Mouse (Mus musculus): ENCODE results near the gene Il25. TPM values are rescaled to one million over a fixed set of nuclear protein-coding genes. Genes with fewer than 3 reads are reported as not detected.

Il25 gene
- polyA plus RNA-seq, 1 experiment from 2014 or later, result not detected

MicroRNAs within 50 kb of the gene (microRNA counts, 519-probe panel; counts per million panel counts)
- microRNA mmu-miR-208a (171 counts per million, percentile 57 among the panel's probes with 10 or more counts), microRNA mmu-miR-208b (171 counts per million, percentile 57 among the panel's probes with 10 or more counts)

Small RNA genes lying within 50 kb of the gene (microRNA-seq; reads per million reads assigned to microRNA genes)
- gene Mir208a (9.4 reads per million, percentile 21 among the genes with 10 or more reads in this experiment), gene Mir208b (144 reads per million, percentile 55 among the genes with 10 or more reads in this experiment)

Other genes starting within 250 kb of the Il25 start
- 94.3 and 103 TPM in 2 replicates for gene 1700123O20Rik, start 246.5 kb upstream of the Il25 start, polyA plus RNA-seq (2014; fragmentation: Nextera tagmentation; extraction: Ambion mirVana)
- 118 and 122 TPM in 2 replicates for gene Acin1, start 245.8 kb upstream of the Il25 start, polyA plus RNA-seq (2014; fragmentation: Nextera tagmentation; extraction: Ambion mirVana)
- gene Gm29776, start 233.9 kb upstream of the Il25 start, polyA plus RNA-seq (2014; fragmentation: Nextera tagmentation; extraction: Ambion mirVana), result 0.16 and 0.30 TPM in 2 replicates
- gene Cebpe, start 220.5 kb upstream of the Il25 start, polyA plus RNA-seq (2014; fragmentation: Nextera tagmentation; extraction: Ambion mirVana), result 0.26 TPM in 1 of 2 replicates, not detected in the other
- gene Slc7a8, start 150.7 kb upstream of the Il25 start, polyA plus RNA-seq (2014; fragmentation: Nextera tagmentation; extraction: Ambion mirVana), result 3.2 and 3.4 TPM in 2 replicates
- not detected in 2 replicates for gene Rnf212b, start 118.6 kb upstream of the Il25 start, polyA plus RNA-seq (2014; fragmentation: Nextera tagmentation; extraction: Ambion mirVana)
- 19.3 and 21.9 TPM in 2 replicates for gene Homez, start 61.7 kb upstream of the Il25 start, polyA plus RNA-seq (2014; fragmentation: Nextera tagmentation; extraction: Ambion mirVana)
- gene Ppp1r3e, start 55.1 kb upstream of the Il25 start, polyA plus RNA-seq (2014; fragmentation: Nextera tagmentation; extraction: Ambion mirVana), result 1.3 and 1.5 TPM in 2 replicates
- 2.9 and 3.7 TPM in 2 replicates for gene Bcl2l2, start 49.3 kb upstream of the Il25 start, polyA plus RNA-seq (2014; fragmentation: Nextera tagmentation; extraction: Ambion mirVana)
- gene Gm20521, start 49.3 kb upstream of the Il25 start, polyA plus RNA-seq (2014; fragmentation: Nextera tagmentation; extraction: Ambion mirVana), result 0.20 TPM in 1 of 2 replicates, not detected in the other
- gene Pabpn1, start 40.2 kb upstream of the Il25 start, polyA plus RNA-seq (2014; fragmentation: Nextera tagmentation; extraction: Ambion mirVana), result 171 and 179 TPM in 2 replicates
- 45.8 and 47.2 TPM in 2 replicates for gene Slc22a17, start 19.6 kb upstream of the Il25 start, polyA plus RNA-seq (2014; fragmentation: Nextera tagmentation; extraction: Ambion mirVana)
- gene Efs, start 6.6 kb upstream of the Il25 start, polyA plus RNA-seq (2014; fragmentation: Nextera tagmentation; extraction: Ambion mirVana), result 29.1 and 31.1 TPM in 2 replicates
- 3.3 and 4.5 TPM in 2 replicates for gene Cmtm5, start 3.6 kb downstream of the Il25 start, polyA plus RNA-seq (2014; fragmentation: Nextera tagmentation; extraction: Ambion mirVana)
- gene Myh6, start 34.2 kb downstream of the Il25 start, polyA plus RNA-seq (2014; fragmentation: Nextera tagmentation; extraction: Ambion mirVana), result 3.2 and 4.7 TPM in 2 replicates
- not detected in 2 replicates for gene Gm17428, start 44.2 kb downstream of the Il25 start, polyA plus RNA-seq (2014; fragmentation: Nextera tagmentation; extraction: Ambion mirVana)
- gene Myh7, start 61.9 kb downstream of the Il25 start, polyA plus RNA-seq (2014; fragmentation: Nextera tagmentation; extraction: Ambion mirVana), result 15.1 and 15.6 TPM in 2 replicates
- gene Ngdn, start 82.8 kb downstream of the Il25 start, polyA plus RNA-seq (2014; fragmentation: Nextera tagmentation; extraction: Ambion mirVana), result 83.9 and 92.4 TPM in 2 replicates
- gene Zfhx2, start 159.6 kb downstream of the Il25 start, polyA plus RNA-seq (2014; fragmentation: Nextera tagmentation; extraction: Ambion mirVana), result 16.6 and 17.6 TPM in 2 replicates
- gene Thtpa, start 162.1 kb downstream of the Il25 start, polyA plus RNA-seq (2014; fragmentation: Nextera tagmentation; extraction: Ambion mirVana), result 22.4 and 23.7 TPM in 2 replicates
- 6.8 and 7.3 TPM in 2 replicates for gene Ap1g2, start 173.9 kb downstream of the Il25 start, polyA plus RNA-seq (2014; fragmentation: Nextera tagmentation; extraction: Ambion mirVana)
- gene Jph4, start 184.2 kb downstream of the Il25 start, polyA plus RNA-seq (2014; fragmentation: Nextera tagmentation; extraction: Ambion mirVana), result 3.8 and 4.4 TPM in 2 replicates

Data from neural tube, embryonic 11.5 days (tissue).